Mouse (Mus musculus): ENCODE results near the gene Sp1.

DNA sequence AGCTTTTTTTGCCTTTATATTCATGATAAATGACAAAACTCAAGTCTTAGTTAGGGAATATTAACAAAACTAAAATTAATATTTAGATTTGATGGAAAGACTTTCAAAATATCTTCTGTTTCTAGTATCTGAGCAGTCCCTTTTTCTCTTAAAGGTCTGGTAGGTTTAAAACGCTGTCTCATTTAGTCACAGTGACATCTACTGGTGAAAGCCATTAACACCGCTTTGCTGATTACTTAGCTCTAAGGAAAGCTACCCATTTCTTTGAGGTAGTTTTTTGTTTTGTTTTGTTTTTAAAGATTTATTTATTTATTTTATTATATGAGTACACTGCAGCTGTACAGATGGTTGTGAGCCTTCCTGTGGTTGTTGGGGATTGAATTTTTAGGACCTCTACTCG lies 15.5 kb downstream of the Sp1 start:
- no peak for TF ChIP-seq CTCF (IDR thresholded peaks at IDR 0.05; ENCODE audit: borderline replicate concordance, insufficient read depth, low read length)
- TF ChIP-seq POLR2A (IDR thresholded peaks at IDR 0.05; ENCODE audit: low read depth, low read length) = no peak
